Mouse (Mus musculus) stomach, postnatal 0 days (tissue): ENCODE results near the gene Gm45618. TPM values are rescaled to one million over a fixed set of nuclear protein-coding genes. Genes with fewer than 3 reads are reported as not detected.

Experiments used
- ATAC-seq: fragments of 200-750 bp; cut with Nextera tagmentation; 2 replicates; pipeline ENCODE4 v1.8.0; 2017; ENCODE audit not compliant: low FRiP score, low TSS enrichment
- DNase-seq: peaks from one replicate; pipeline ENCODE4 v3.0.0-alpha.2; 2016; ENCODE audit warnings: low spot score
- H3K27ac ChIP-seq: fragments of 300-500 bp; sonication (generic); replicated peaks from 2 replicates; pipeline ENCODE4 v1.5.1; 2014; ENCODE audit warnings: mild to moderate bottlenecking, control low read depth
- H3K27me3 ChIP-seq: fragments of 300-500 bp; sonication (generic); 2 replicates; pipeline ENCODE4 v1.6.1; 2014; ENCODE audit warnings: low read length; ENCODE audit not compliant: control insufficient read depth, insufficient read depth
- H3K36me3 ChIP-seq: fragments of 300-500 bp; sonication (generic); 2 replicates; pipeline ENCODE4 v1.6.1; 2014; ENCODE audit warnings: low read length, mixed read lengths; ENCODE audit not compliant: control insufficient read depth, insufficient read depth
- H3K4me1 ChIP-seq: fragments of 300-500 bp; sonication (generic); replicated peaks from 2 replicates; pipeline ENCODE4 v1.6.1; 2014; ENCODE audit warnings: antibody characterized with exemption; ENCODE audit not compliant: control insufficient read depth, insufficient read depth
- H3K4me2 ChIP-seq: fragments of 300-500 bp; sonication (generic); replicated peaks from 2 replicates; pipeline ENCODE4 v1.6.1; 2014; ENCODE audit warnings: low read depth, mild to moderate bottlenecking, control low read depth, moderate library complexity
- H3K4me3 ChIP-seq: fragments of 300-500 bp; sonication (generic); 2 replicates; pipeline ENCODE4 v1.5.1; 2014; ENCODE audit warnings: low read depth, low read length, control low read depth
- H3K9ac ChIP-seq: fragments of 300-500 bp; sonication (generic); 2 replicates; pipeline ENCODE4 v1.6.1; 2014; ENCODE audit warnings: mild to moderate bottlenecking, low read length, control low read depth, mixed read lengths
- H3K9me3 ChIP-seq: fragments of 300-500 bp; sonication (generic); 2 replicates; pipeline ENCODE4 v1.6.1; 2016; ENCODE audit warnings: low read length; ENCODE audit not compliant: control insufficient read depth
- CTCF ChIP-seq: IDR thresholded peaks from 2 replicates; pipeline ENCODE4 v1.5.1; 2016; ENCODE audit warnings: antibody characterized with exemption, low read depth, mild to moderate bottlenecking, moderate library complexity
- EP300 ChIP-seq: optimal IDR thresholded peaks from 2 replicates; pipeline ENCODE3; 2016; ENCODE audit warnings: antibody characterized with exemption
- WGBS: fragments of 180-500 bp; shearing (Covaris S2); extraction: QIAGEN DNeasy Blood & Tissue Kit; methylation state at CpG from one replicate; pipeline ENCODE4 v1.1.7; 2014; 5-methylcytosine and 5-hydroxymethylcytosine counted together
- polyA plus RNA-seq: library from polyadenylated mRNA; unstranded; fragments of >200 nt; fragmentation: Nextera tagmentation; extraction: Ambion mirVana; gene quantifications from 2 replicates; pipeline ENCODE4 v1.2.1, GENCODE M21; 2015

Gm45618 gene
- polyA plus RNA-seq, 1 experiment from 2014 or later, result not detected

- H3K9ac ChIP-seq, result no peak overlapping the region
- H3K4me1 ChIP-seq, result no peaks in the 10 kb centered on the region
- no peaks in the 10 kb centered on the region for H3K9me3 ChIP-seq
- peak; percentile 96 for TF ChIP-seq CTCF
- no peak for TF ChIP-seq EP300
- H3K4me2 ChIP-seq, result no peak overlapping the region
- H3K36me3 ChIP-seq, result no peaks in the 10 kb centered on the region
- no peak overlapping the region for H3K27ac ChIP-seq
- WGBS, result 7% methylated on average over 9 of the region's 9 CpGs
- peak; percentile 78 for ATAC-seq
- peak; percentile 90 for DNase-seq
- H3K4me3 ChIP-seq, result no peak overlapping the region
- peaks cover 2% of the 10 kb centered on the region; the same call in 1 of the 2 replicates for H3K27me3 ChIP-seq
Observed at GRCm38 (mm10) chr7:142097776-142098175, 22.8 kb downstream of the Gm45618 start.

DNA sequence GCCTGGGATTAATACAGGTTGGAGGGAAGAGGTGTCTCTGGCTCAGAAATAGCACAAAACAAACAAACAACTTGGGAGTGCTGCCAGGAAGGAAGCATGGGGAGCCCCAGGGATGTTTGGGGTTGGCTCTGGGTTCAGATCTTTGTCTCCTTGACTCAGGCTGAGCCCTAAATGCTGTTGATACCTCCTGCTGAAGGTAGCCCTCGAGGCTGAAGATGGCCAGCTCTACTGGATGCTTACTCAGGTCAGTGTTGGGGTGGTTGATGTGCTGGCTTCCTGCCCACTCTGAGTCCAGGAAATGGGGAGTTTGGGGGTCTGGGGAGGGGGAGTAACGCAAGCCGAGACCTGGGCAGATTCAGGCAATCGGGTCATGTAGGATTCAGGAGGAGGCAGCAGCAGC lies 23.8 kb downstream of the Gm45618 start:
- H3K27ac ChIP-seq, result no peak overlapping the region
- H3K4me2 ChIP-seq, result no peak overlapping the region
- no peak overlapping the region for H3K4me3 ChIP-seq
- H3K27me3 ChIP-seq, result peaks cover 2% of the 10 kb centered on the region; the same call in 1 of the 2 replicates
- TF ChIP-seq EP300 (no peak), CTCF (no peak)
- 56% methylated on average over 4 of the region's 4 CpGs for WGBS
- H3K9me3 ChIP-seq, result no peaks in the 10 kb centered on the region
- ATAC-seq, result no peak
- H3K36me3 ChIP-seq, result no peaks in the 10 kb centered on the region
- H3K9ac ChIP-seq, result no peak overlapping the region
- no peak for DNase-seq
- H3K4me1 ChIP-seq, result no peaks in the 10 kb centered on the region

GRCm38 (mm10) chr7:142095183-142095931 lies 25.2 kb downstream of the Gm45618 start, which contains the start of gene Dusp8:
TSS of gene Dusp8 (minus strand) at chr7:142095843.
- peaks cover 2% of the 10 kb centered on the region; the same call in 1 of the 2 replicates for H3K27me3 ChIP-seq
- WGBS, result under 1% methylated on average over 47 of the region's 63 CpGs
- H3K4me3 ChIP-seq, result peak within 1 kb of the TSS; percentile 77
- peak within 1 kb of the TSS; percentile 93 for H3K4me2 ChIP-seq
- no peaks in the 10 kb centered on the region for H3K9me3 ChIP-seq
- DNase-seq, result peak; percentile 92
- ATAC-seq, result peak; percentile 90
- no peaks in the 10 kb centered on the region for H3K36me3 ChIP-seq
- TF ChIP-seq CTCF (peak; percentile 61), EP300 (no peak)
- H3K4me1 ChIP-seq, result no peaks in the 10 kb centered on the region
- peak within 1 kb of the TSS; percentile 86 for H3K9ac ChIP-seq
- H3K27ac ChIP-seq, result peak within 1 kb of the TSS; percentile 77

GRCm38 (mm10) chr7:142094301-142095143 lies 26.0 kb downstream of the Gm45618 start:
- WGBS, result 1% methylated on average over 71 of the region's 89 CpGs
- TF ChIP-seq CTCF, result no peak
- TF ChIP-seq EP300, result no peak
- H3K36me3 ChIP-seq, result no peaks in the 10 kb centered on the region
- H3K9ac ChIP-seq, result peak overlapping the region; percentile 86
- H3K27me3 ChIP-seq, result peaks cover 2% of the 10 kb centered on the region; the same call in 1 of the 2 replicates
- peak overlapping the region; percentile 77 for H3K27ac ChIP-seq
- ATAC-seq, result peak; percentile 66
- H3K4me1 ChIP-seq, result no peaks in the 10 kb centered on the region
- peak overlapping the region; percentile 77 for H3K4me3 ChIP-seq
- H3K9me3 ChIP-seq, result no peaks in the 10 kb centered on the region
- DNase-seq, result peak; percentile 51
- peak overlapping the region; percentile 93 for H3K4me2 ChIP-seq

- TF ChIP-seq EP300, result no peak
- TF ChIP-seq CTCF, result no peak
- peaks cover 2% of the 10 kb centered on the region; the same call in 1 of the 2 replicates for H3K27me3 ChIP-seq
- no peak overlapping the region for H3K27ac ChIP-seq
- H3K4me1 ChIP-seq, result no peaks in the 10 kb centered on the region
- H3K36me3 ChIP-seq, result no peaks in the 10 kb centered on the region
- 34% methylated on average over 6 of the region's 6 CpGs for WGBS
- H3K9ac ChIP-seq, result peak overlapping the region; percentile 86
- DNase-seq (no peak), ATAC-seq (no peak)
- H3K4me2 ChIP-seq, result peak overlapping the region; percentile 93
- H3K9me3 ChIP-seq, result no peaks in the 10 kb centered on the region
- H3K4me3 ChIP-seq, result peak overlapping the region; percentile 77
Observed at GRCm38 (mm10) chr7:142093696-142094240, 26.8 kb downstream of the Gm45618 start.
